Mouse (Mus musculus) cerebellum, adult 18-20 months (tissue): Measurements from ENCODE around the gene Wnt2b.

Experiments
- DNase-seq, 2 experiments: peaks; one replicate each; pipeline ENCODE4 v3.0.0; 2021

Gene Wnt2b

GRCm38 (mm10) chr3:104961066-104962059, at the start of gene Wnt2b:
Wnt2b (minus strand) TSS chr3:104961921.
- no peak for DNase-seq

GRCm38 (mm10) chr3:105010681-105011339, 49.1 kb upstream of the Wnt2b start:
- no peak for DNase-seq

- DNase-seq, result no peak
Observed at GRCm38 (mm10) chr3:105008070-105008469, 46.3 kb upstream of the Wnt2b start.

- DNase-seq, result no peak
Observed at GRCm38 (mm10) chr3:105006101-105006500, 44.4 kb upstream of the Wnt2b start.

- no peak for DNase-seq
Observed at GRCm38 (mm10) chr3:105005561-105006065, 43.9 kb upstream of the Wnt2b start.

- no peak for DNase-seq
Observed at GRCm38 (mm10) chr3:105005011-105005410, 43.3 kb upstream of the Wnt2b start.

- DNase-seq, result no peak
Observed at GRCm38 (mm10) chr3:105003960-105004463, 42.3 kb upstream of the Wnt2b start.

- DNase-seq, result no peak
Observed at GRCm38 (mm10) chr3:105001374-105001773, 39.7 kb upstream of the Wnt2b start.

GRCm38 (mm10) chr3:105000561-105000960, 38.8 kb upstream of the Wnt2b start:
- DNase-seq, result no peak

GRCm38 (mm10) chr3:104997563-104997962, 35.8 kb upstream of the Wnt2b start:
- no peak for DNase-seq

- no peak for DNase-seq
Observed at GRCm38 (mm10) chr3:104995707-104996106, 34.0 kb upstream of the Wnt2b start.

GRCm38 (mm10) chr3:104994415-104994841, 32.7 kb upstream of the Wnt2b start:
- no peak for DNase-seq

GRCm38 (mm10) chr3:104993800-104994199, 32.1 kb upstream of the Wnt2b start:
- peak; percentile 11 to 15 for DNase-seq

GRCm38 (mm10) chr3:104992709-104993388, 31.1 kb upstream of the Wnt2b start:
- DNase-seq, result peak; percentile 91 to 93

GRCm38 (mm10) chr3:104991703-104992102, 30.0 kb upstream of the Wnt2b start:
- DNase-seq, result no peak

GRCm38 (mm10) chr3:104987884-104988283, 26.2 kb upstream of the Wnt2b start:
- DNase-seq, result no peak

- DNase-seq, result no peak
Observed at GRCm38 (mm10) chr3:104979735-104980134, 18.0 kb upstream of the Wnt2b start.

GRCm38 (mm10) chr3:104967548-104968300, 6.0 kb upstream of the Wnt2b start:
- peak; percentile 54 to 66 for DNase-seq

GRCm38 (mm10) chr3:104965991-104966554, 4.4 kb upstream of the Wnt2b start:
- no peak for DNase-seq

GRCm38 (mm10) chr3:104965070-104965855, 3.5 kb upstream of the Wnt2b start:
- no peak for DNase-seq
